In the genomic region with DNA sequence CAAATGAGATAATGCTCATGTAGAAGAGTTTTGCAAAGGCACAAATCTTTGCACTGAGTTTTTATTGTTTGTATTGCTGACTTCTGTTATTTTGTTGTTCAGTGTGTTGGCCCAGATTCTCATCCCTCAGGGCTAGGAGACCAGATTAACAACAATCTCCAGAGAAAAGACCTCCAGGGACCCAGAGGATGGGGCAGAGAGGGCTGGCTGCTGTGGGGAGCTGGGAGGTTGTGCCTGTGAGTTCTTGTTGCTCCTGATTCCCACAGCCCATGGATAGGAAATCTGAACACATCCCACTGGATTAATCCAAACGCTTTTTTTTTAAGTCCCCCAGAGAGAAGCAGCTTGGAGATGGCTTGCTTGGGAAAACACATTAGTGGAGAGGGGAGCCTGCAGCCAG, we compare ENCODE assay signal across 27 mouse cellular contexts.
DNase-seq lines count a peak whose midpoint lies in the region; ATAC-seq and TF ChIP-seq lines count a peak whose summit lies in the region.
"Had no signal": no experiment of that assay in that cellular context is flagged by ENCODE, and none has a peak within 500 bp of the region (broad histone marks: within the 10 kb centered on the region; RNA-seq: fewer than 3 reads in every experiment).

No protein-coding gene starts in this region.

- 12% methylated on average over 1 of the region's 1 CpGs for WGBS in embryonic facial prominence, embryonic 14.5 days
- WGBS in embryonic facial prominence, embryonic 10.5 days: 6% methylated on average over 1 of the region's 1 CpGs
- 26% methylated on average over 1 of the region's 1 CpGs for WGBS in lung, embryonic 14.5 days
- WGBS in lung, adult 2 months: 20% methylated on average over 1 of the region's 1 CpGs

- H3K4me3 ChIP-seq in embryonic facial prominence, embryonic 14.5 days (ENCODE audit: low read depth, low read length): no peak overlapping the region
- no peak overlapping the region for H3K4me3 ChIP-seq in embryonic facial prominence, embryonic 10.5 days
- no peak overlapping the region for H3K4me3 ChIP-seq in lung, embryonic 14.5 days (ENCODE audit: low read depth, low read length)
- H3K4me3 ChIP-seq in lung, adult 2 months (replicated peaks; ENCODE audit: extremely low read depth, low read depth, low read length): no peak overlapping the region
- H3K4me3 ChIP-seq: embryonic facial prominence, embryonic 15.5 days; limb, embryonic 15.5 days; megakaryocyte, embryonic 14.5 days had no signal

- DNase-seq in embryonic facial prominence, embryonic 14.5 days (ENCODE audit: low spot score): peak; percentile 19
- no peak for DNase-seq in embryonic facial prominence, embryonic 10.5 days (ENCODE audit: low spot score)
- DNase-seq in heart, adult 18-20 months: peak; percentile 33 to 64
- DNase-seq in heart, postnatal 4 days: no peak
- no peak for DNase-seq in lung, embryonic 14.5 days
- DNase-seq in lung, adult 2 months: no peak
- peak; percentile 4 for DNase-seq in adipocyte (ENCODE audit: low spot score)
- DNase-seq: adrenal gland, postnatal 10 days; cerebellum, adult 8-10 months; cerebellum, postnatal 36 days; embryo, embryonic 11 days; kidney, adult 18-20 months; kidney, postnatal 4 days; layer of hippocampus, adult 9-11 months; left cerebral cortex, postnatal 4 days; right cerebral cortex, postnatal 14 days; spleen, adult 18-20 months; thymus, postnatal 14 days had no signal

- no peak overlapping the region for H3K27ac ChIP-seq in embryonic facial prominence, embryonic 14.5 days (replicated peaks; ENCODE audit: low read depth, low read length)
- H3K27ac ChIP-seq in embryonic facial prominence, embryonic 10.5 days (replicated peaks): no peak overlapping the region; the same call in 1 of the 2 replicates
- no peak overlapping the region for H3K27ac ChIP-seq in lung, embryonic 14.5 days (ENCODE audit: low read depth)
- H3K27ac ChIP-seq: embryonic facial prominence, embryonic 15.5 days; hindbrain, embryonic 14.5 days; limb, embryonic 15.5 days; liver, embryonic 14.5 days had no signal

- no peak for TF ChIP-seq POLR2A in lung, adult 2 months (IDR thresholded peaks at IDR 0.05; ENCODE audit: borderline replicate concordance, extremely low read depth, low read depth, low read length)

- TF ChIP-seq CTCF in lung, embryonic 14.5 days (IDR thresholded peaks at IDR 0.05; ENCODE audit: low read depth): no peak
- no peak for TF ChIP-seq CTCF in lung, adult 2 months (IDR thresholded peaks at IDR 0.05; ENCODE audit: insufficient read depth, low read length)

- peaks cover 3% of the 10 kb centered on the region; the same call in 1 of the 2 replicates for H3K4me1 ChIP-seq in embryonic facial prominence, embryonic 14.5 days (ENCODE audit: control insufficient read depth, insufficient read depth, low read length)
- H3K4me1 ChIP-seq in embryonic facial prominence, embryonic 10.5 days: peaks cover 17% of the 10 kb centered on the region
- no peaks in the 10 kb centered on the region for H3K4me1 ChIP-seq in lung, embryonic 14.5 days (ENCODE audit: insufficient read depth)
- no peaks in the 10 kb centered on the region for H3K4me1 ChIP-seq in lung, adult 2 months (ENCODE audit: control insufficient read depth, insufficient read depth, low read length)
- H3K4me1 ChIP-seq: embryonic facial prominence, embryonic 15.5 days; limb, embryonic 15.5 days; megakaryocyte, embryonic 14.5 days had no signal

- no peaks in the 10 kb centered on the region for H3K36me3 ChIP-seq in embryonic facial prominence, embryonic 14.5 days (ENCODE audit: control insufficient read depth, insufficient read depth, low read length)
- no peaks in the 10 kb centered on the region for H3K36me3 ChIP-seq in embryonic facial prominence, embryonic 10.5 days (replicated peaks)
- no peaks in the 10 kb centered on the region for H3K36me3 ChIP-seq in lung, embryonic 14.5 days (ENCODE audit: insufficient read depth)
- H3K36me3 ChIP-seq: embryonic facial prominence, embryonic 15.5 days; limb, embryonic 15.5 days had no signal

- H3K9ac ChIP-seq in embryonic facial prominence, embryonic 14.5 days (ENCODE audit: low read depth, low read length): no peak overlapping the region
- H3K9ac ChIP-seq in lung, embryonic 14.5 days: no peak overlapping the region
- H3K9ac ChIP-seq: embryonic facial prominence, embryonic 15.5 days; hindbrain, embryonic 14.5 days; limb, embryonic 15.5 days; liver, embryonic 14.5 days had no signal

- no peak overlapping the region for H3K4me2 ChIP-seq in embryonic facial prominence, embryonic 14.5 days (ENCODE audit: low read depth, low read length)
- H3K4me2 ChIP-seq in lung, embryonic 14.5 days: no peak overlapping the region
- H3K4me2 ChIP-seq: embryonic facial prominence, embryonic 15.5 days; hindbrain, embryonic 14.5 days; limb, embryonic 15.5 days had no signal

- H3K27me3 ChIP-seq in embryonic facial prominence, embryonic 14.5 days (replicated peaks; ENCODE audit: control insufficient read depth, insufficient read depth, low read length): no peaks in the 10 kb centered on the region
- no peaks in the 10 kb centered on the region for H3K27me3 ChIP-seq in embryonic facial prominence, embryonic 10.5 days (replicated peaks; ENCODE audit: low read depth, poor library complexity, severe bottlenecking)
- H3K27me3 ChIP-seq in lung, embryonic 14.5 days (ENCODE audit: insufficient read depth, low read length): no peaks in the 10 kb centered on the region
- H3K27me3 ChIP-seq: embryonic facial prominence, embryonic 15.5 days; limb, embryonic 15.5 days; megakaryocyte, embryonic 14.5 days had no signal

- H3K9me3 ChIP-seq in embryonic facial prominence, embryonic 14.5 days (ENCODE audit: control insufficient read depth, low read length): no peaks in the 10 kb centered on the region
- no peaks in the 10 kb centered on the region for H3K9me3 ChIP-seq in embryonic facial prominence, embryonic 10.5 days
- no peaks in the 10 kb centered on the region for H3K9me3 ChIP-seq in lung, embryonic 14.5 days (ENCODE audit: low read depth, low read length)
- H3K9me3 ChIP-seq: embryonic facial prominence, embryonic 15.5 days; limb, embryonic 15.5 days had no signal

- ATAC-seq in embryonic facial prominence, embryonic 14.5 days (ENCODE audit: low read depth): peak; percentile 53; the same call in 1 of the 2 replicates
- peak; percentile 35; the same call in 1 of the 2 replicates for ATAC-seq in lung, embryonic 14.5 days (ENCODE audit: insufficient read depth)
- ATAC-seq in megakaryocyte, adult 5-6 weeks (ENCODE audit: poor library complexity, severe bottlenecking): no peak
- ATAC-seq: activated CD4-positive, CD25-positive, alpha-beta regulatory T cell, adult 4 months; forebrain, embryonic 16.5 days; inflammation-experienced regulatory T-cells, adult 6 months had no signal

Comparison
In these comparisons a context has a peak if more than half of its experiments do, and no peak if none do; other contexts are left out.
1. DNase-seq: peak in embryonic facial prominence, embryonic 14.5 days (single experiment), heart, adult 18-20 months (2 of 2) and adipocyte (single experiment); none in embryonic facial prominence, embryonic 10.5 days (single experiment), heart, postnatal 4 days (single experiment), lung, embryonic 14.5 days (single experiment) and lung, adult 2 months (single experiment).